Mouse (Mus musculus) embryonic fibroblast, embryonic 13.5 days (primary cell): ENCODE measurements around the gene Lin52.

Source experiments
- CTCF ChIP-seq: IDR thresholded peaks from 2 replicates; pipeline ENCODE4 v1.5.1; 2011; ENCODE audit warnings: mild to moderate bottlenecking, control low read depth, low read length, moderate library complexity, borderline replicate concordance; ENCODE audit not compliant: insufficient read depth
- POLR2A ChIP-seq: IDR thresholded peaks from 2 replicates; pipeline ENCODE4 v1.6.1; 2011; ENCODE audit warnings: low read depth, mild to moderate bottlenecking, control low read depth, low read length, moderate library complexity

DNA sequence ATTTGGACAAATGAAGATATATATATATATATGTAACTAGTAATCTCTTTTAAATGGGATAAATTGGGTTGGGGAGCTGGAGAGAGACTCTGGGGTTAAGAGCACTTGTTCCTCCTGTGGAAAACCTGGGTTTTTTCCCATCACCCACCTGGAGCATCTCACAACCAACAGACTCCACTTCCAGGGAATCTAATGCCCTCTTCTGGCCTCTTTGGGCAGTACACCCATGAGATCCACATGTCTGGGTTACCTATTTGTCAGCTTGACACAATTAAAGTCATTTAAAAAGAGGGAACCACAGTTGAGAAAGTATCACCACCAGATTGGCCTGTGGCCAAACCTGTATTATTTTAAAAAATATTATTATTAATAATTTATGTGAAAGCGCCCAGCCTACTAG, 65.4 kb downstream of the Lin52 start:
- TF ChIP-seq CTCF (no peak), POLR2A (no peak)
